Mouse (Mus musculus) spleen, adult 2 months (tissue): Measurements from ENCODE around the gene Cip2a.

Source experiments
- CTCF ChIP-seq: fragments of 200-500 bp; IDR thresholded peaks from 2 replicates; pipeline ENCODE4 v1.5.1; 2011; ENCODE audit warnings: mild to moderate bottlenecking, inconsistent platforms; ENCODE audit not compliant: insufficient read depth, insufficient read length, insufficient replicate concordance; ENCODE audit errors: extremely low read depth
- POLR2A ChIP-seq: fragments of 200-500 bp; IDR thresholded peaks from 2 replicates; pipeline ENCODE4 v1.6.1; 2011; ENCODE audit warnings: low read depth, low read length, inconsistent platforms

DNA sequence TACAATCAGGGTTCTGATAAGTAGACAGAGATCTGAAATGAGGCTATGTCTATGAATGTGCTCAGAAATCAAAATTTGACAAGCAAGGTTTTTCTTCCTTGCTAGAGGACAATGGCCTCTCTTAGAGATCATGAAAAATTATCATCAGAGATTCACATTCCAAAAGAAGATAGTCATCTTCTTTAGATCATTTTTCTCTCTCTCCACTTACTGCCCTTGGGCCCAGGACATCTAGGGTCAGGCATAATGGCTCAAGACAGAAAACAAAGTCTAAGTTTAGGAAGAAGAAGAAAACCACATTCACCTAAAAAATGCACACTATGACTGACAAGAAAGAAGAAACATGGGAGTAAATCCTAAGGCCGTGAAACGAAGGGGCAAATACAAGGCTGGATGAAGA, 21.0 kb upstream of the Cip2a start:
- TF ChIP-seq POLR2A (no peak), CTCF (no peak)
